Mouse (Mus musculus): ENCODE results near the gene Gstt1. TPM values are rescaled to one million over a fixed set of nuclear protein-coding genes. Genes with fewer than 3 reads are reported as not detected.

The Gstt1 gene
- total and polyA plus RNA-seq, 3 experiments: 1.3 to 3.8 TPM; not detected in 1

- TF ChIP-seq ZMIZ1 (IDR thresholded peaks at IDR 0.05; ENCODE audit: low read depth, low read length) (no peak), NELFE (IDR thresholded peaks at IDR 0.05; ENCODE audit: low read depth, low read length) (no peak), NRF1 (IDR thresholded peaks at IDR 0.05; ENCODE audit: insufficient read depth, low read depth, low read length, poor library complexity, severe bottlenecking) (no peak)
These were observed 5.8 kb upstream of the Gstt1 start (continued) for GRCm38 (mm10) chr10:75804217-75804616.

DNA sequence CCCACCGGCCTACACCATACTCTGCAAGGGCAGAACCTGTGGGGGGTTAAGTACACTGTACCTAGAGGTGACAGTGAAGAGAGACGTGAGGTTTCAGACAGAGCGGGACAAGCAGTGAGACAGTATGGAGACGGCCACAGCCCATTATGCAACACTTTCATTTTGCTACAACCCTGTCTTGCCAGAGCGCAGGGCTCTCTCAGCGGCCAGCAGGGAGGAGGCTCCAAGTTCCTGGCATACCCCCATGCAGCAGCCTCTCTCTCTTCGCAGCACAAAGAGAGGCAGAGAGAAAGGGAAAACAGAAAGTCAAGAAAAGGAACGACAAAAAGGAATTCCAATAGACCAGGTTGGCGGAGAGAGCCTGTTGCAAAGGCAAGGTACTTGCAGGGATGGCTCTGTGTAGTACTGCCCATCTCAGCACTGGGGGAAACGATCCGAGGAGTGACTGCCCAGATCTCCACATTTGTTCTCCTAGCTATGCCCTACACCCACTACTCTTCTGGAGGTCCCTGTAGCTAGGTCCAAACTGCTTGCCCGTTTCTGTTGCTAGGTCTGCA is 687 bp downstream of the Gstt1 start:
- DNase-seq (ENCODE audit: low read depth, low spot score): peak; percentile 56
- no peak overlapping the region for H3K27ac ChIP-seq (ENCODE audit: control insufficient read depth, low read depth, low read length)
- H3K79me2 ChIP-seq (ENCODE audit: control insufficient read depth, insufficient read depth, low read length, poor library complexity): no peaks in the 10 kb centered on the region
- H3K4me3 ChIP-seq (ENCODE audit: control insufficient read depth in 1 of 2, insufficient read depth in 1 of 2, low read depth in 2 of 2, low read length in 2 of 2): peak overlapping the region; percentile 61 to 97
- H3K4me1 ChIP-seq (ENCODE audit: control insufficient read depth in 1 of 2, insufficient read depth in 2 of 2, low read length in 2 of 2): peaks cover 0 to 10% of the 10 kb centered on the region in 2 experiments; a peak in 3 of 4 replicates
- H3K9ac ChIP-seq (ENCODE audit: control insufficient read depth, low read depth, low read length, poor library complexity, severe bottlenecking): peak overlapping the region; percentile 46
- peaks cover 0 to under 1% of the 10 kb centered on the region in 2 experiments; a peak in 3 of 4 replicates for H3K27me3 ChIP-seq (ENCODE audit: control insufficient read depth in 1 of 2, insufficient read depth in 2 of 2, low read length in 2 of 2)
- H3K9me3 ChIP-seq (replicated peaks; ENCODE audit: insufficient read depth, low read length): no peaks in the 10 kb centered on the region
- no peak for TF ChIP-seq MYC (IDR thresholded peaks at IDR 0.05; ENCODE audit: low read depth, low read length)
- TF ChIP-seq SIN3A (IDR thresholded peaks at IDR 0.05; ENCODE audit: low read length): peak; percentile 42; the same call in 1 of the 2 replicates
- H3K36me3 ChIP-seq (ENCODE audit: control insufficient read depth in 1 of 2, insufficient read depth in 2 of 2, low read length in 2 of 2): peaks cover 0 to 2% of the 10 kb centered on the region in 2 experiments; a peak in 1 of 4 replicates

GRCm38 (mm10) chr10:75796731-75797516 is 1.5 kb downstream of the Gstt1 start:
- H3K9ac ChIP-seq (ENCODE audit: control insufficient read depth, low read depth, low read length, poor library complexity, severe bottlenecking): no peak overlapping the region
- no peak overlapping the region for H3K27ac ChIP-seq (ENCODE audit: control insufficient read depth, low read depth, low read length)
- H3K4me1 ChIP-seq (ENCODE audit: control insufficient read depth in 1 of 2, insufficient read depth in 2 of 2, low read length in 2 of 2): peaks cover 0 to 10% of the 10 kb centered on the region in 2 experiments; a peak in 3 of 4 replicates

More at GRCm38 (mm10) chr10:75796731-75797516, 1.5 kb downstream of the Gstt1 start:
- TF ChIP-seq MEF2A (IDR thresholded peaks at IDR 0.05; ENCODE audit: extremely low read depth, insufficient replicate concordance, low read depth, low read length, poor library complexity, severe bottlenecking) (no peak), E2F4 (IDR thresholded peaks at IDR 0.05; ENCODE audit: borderline replicate concordance, low read depth, low read length) (no peak), BHLHE40 (IDR thresholded peaks at IDR 0.05; ENCODE audit: borderline replicate concordance, low read depth, low read length) (no peak), CTCF (IDR thresholded peaks at IDR 0.05 in 2 of 3, conservative IDR thresholded peaks at IDR 0.05 in 1 of 3; ENCODE audit: control insufficient read depth in 1 of 3, insufficient read depth in 1 of 3, low read depth in 2 of 3, low read length in 3 of 3, poor library complexity in 1 of 3, severe bottlenecking in 1 of 3) (no peak), JUND (IDR thresholded peaks at IDR 0.05; ENCODE audit: low read depth, low read length) (no peak), MAX (IDR thresholded peaks at IDR 0.05; ENCODE audit: low read length) (no peak), MXI1 (IDR thresholded peaks at IDR 0.05; ENCODE audit: low read depth, low read length) (no peak), EP300 (IDR thresholded peaks at IDR 0.05; ENCODE audit: low read depth in 1 of 2, low read length in 2 of 2) (no peak), POLR2AphosphoS5 (IDR thresholded peaks at IDR 0.05; ENCODE audit: borderline replicate concordance, low read depth, low read length) (no peak), NELFE (IDR thresholded peaks at IDR 0.05; ENCODE audit: low read depth, low read length) (no peak), TBP (IDR thresholded peaks at IDR 0.05; ENCODE audit: low read depth, low read length) (no peak), UBTF (IDR thresholded peaks at IDR 0.05; ENCODE audit: borderline replicate concordance, insufficient read depth, low read depth, low read length) (no peak), HCFC1 (IDR thresholded peaks at IDR 0.05; ENCODE audit: low read depth, low read length) (no peak), MYB (IDR thresholded peaks at IDR 0.05; ENCODE audit: low read depth, low read length) (no peak), KAT2A (conservative IDR thresholded peaks at IDR 0.05; ENCODE audit: low read depth, low read length) (no peak), ZNF384 (IDR thresholded peaks at IDR 0.05; ENCODE audit: low read depth, low read length) (no peak), NRF1 (IDR thresholded peaks at IDR 0.05; ENCODE audit: insufficient read depth, low read depth, low read length, poor library complexity, severe bottlenecking) (no peak), ZMIZ1 (IDR thresholded peaks at IDR 0.05; ENCODE audit: low read depth, low read length) (no peak), RAD21 (IDR thresholded peaks at IDR 0.05; ENCODE audit: low read depth, low read length) (no peak)
- Histone ChIP-seq H3K36me3 (ENCODE audit: control insufficient read depth in 1 of 2, insufficient read depth in 2 of 2, low read length in 2 of 2) (peaks cover 0 to 2% of the 10 kb centered on the region in 2 experiments; a peak in 1 of 4 replicates), H3K27me3 (ENCODE audit: control insufficient read depth in 1 of 2, insufficient read depth in 2 of 2, low read length in 2 of 2) (no peaks in the 10 kb centered on the region; a peak in 3 of 4 replicates), H3K9me3 (replicated peaks; ENCODE audit: insufficient read depth, low read length) (no peaks in the 10 kb centered on the region), H3K4me3 (ENCODE audit: control insufficient read depth in 1 of 2, insufficient read depth in 1 of 2, low read depth in 2 of 2, low read length in 2 of 2) (no peak overlapping the region; a peak in 2 of 4 replicates), H3K79me2 (ENCODE audit: control insufficient read depth, insufficient read depth, low read length, poor library complexity) (no peaks in the 10 kb centered on the region)
- no peak for DNase-seq (ENCODE audit: low read depth, low spot score)

Data from MEL (cell line).